In genomic region chr1:163285539-163285938, GRCm38 (mm10) we compare ENCODE assay signal across 15 mouse cellular contexts.
"Had no signal": no experiment of that assay in that cellular context is flagged by ENCODE, and none has a peak within 500 bp of the region (broad histone marks: within the 10 kb centered on the region; RNA-seq: fewer than 3 reads in every experiment).

No protein-coding gene starts in this region.

- H3K27me3 ChIP-seq: neural tube, embryonic 12.5 days had no signal

- DNase-seq: kidney, adult 18-20 months; layer of hippocampus, postnatal 36 days; liver; lung, adult 2 months; lung, postnatal 10 days; lung, postnatal 4 days; midbrain, embryonic 14.5 days; retina, postnatal 1 day; right cerebral cortex, postnatal 4 days; spleen, adult 18-20 months; thymus, adult 18-20 months; thymus, postnatal 25 days had no signal

- H3K4me2 ChIP-seq: neural tube, embryonic 12.5 days had no signal

- H3K27ac ChIP-seq: liver, embryonic 14.5 days; midbrain, embryonic 10.5 days; neural tube, embryonic 12.5 days had no signal

- H3K9me3 ChIP-seq: midbrain, embryonic 10.5 days; neural tube, embryonic 12.5 days had no signal

- H3K4me3 ChIP-seq: midbrain, embryonic 10.5 days; neural tube, embryonic 12.5 days had no signal

- H3K4me1 ChIP-seq: neural tube, embryonic 12.5 days had no signal

- H3K9ac ChIP-seq: liver, embryonic 14.5 days; neural tube, embryonic 12.5 days had no signal

- H3K36me3 ChIP-seq: midbrain, embryonic 10.5 days; neural tube, embryonic 12.5 days had no signal
